Mouse (Mus musculus) heart, adult 8-10 months (tissue): Measurements from ENCODE around the gene Trmo. TPM values are rescaled to one million over a fixed set of nuclear protein-coding genes. Genes with fewer than 3 reads are reported as not detected.

Source experiments
- DNase-seq: peaks from one replicate; pipeline ENCODE4 v3.0.0; 2022; ENCODE audit warnings: low spot score
- total RNA-seq, 4 experiments: library from RNA; stranded (reverse); gene quantifications; 2 replicates each; pipeline ENCODE4 v1.2.4; 2022

Gene Trmo
- 1 to 10 TPM; 2.1 to 3.7 (median 3.2) TPM for total RNA-seq

DNA sequence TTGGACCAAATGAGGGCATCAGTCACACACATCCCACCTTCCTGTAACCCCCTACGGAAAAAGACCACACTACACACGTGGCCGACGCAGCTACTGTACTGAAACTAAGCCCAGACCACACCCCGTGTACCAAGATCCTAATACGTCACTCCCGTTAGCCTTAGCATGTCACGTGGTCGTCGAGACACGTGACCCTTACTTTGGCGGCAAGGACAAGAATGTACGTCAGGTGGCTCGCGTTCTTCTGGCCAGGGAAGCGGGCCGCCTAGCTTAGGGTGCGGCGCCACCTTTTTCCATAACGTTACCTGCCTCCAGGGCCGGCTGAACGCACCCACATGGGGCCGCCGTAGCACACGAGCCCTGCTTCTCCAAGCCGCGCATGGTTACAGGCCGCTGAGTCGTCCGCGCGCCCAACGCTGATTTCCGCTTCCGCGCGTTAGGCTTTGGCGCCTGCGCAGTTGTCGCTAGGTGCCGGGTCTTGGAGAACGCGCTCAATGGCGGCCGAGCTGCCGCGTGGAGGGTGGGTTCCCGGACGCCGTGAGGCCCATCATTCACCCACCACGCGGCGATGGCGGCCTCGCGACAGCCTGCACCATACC, at the start of gene Trmo:
TSS of gene Trmo (minus strand) at position 425 of the 599 bp plus-strand sequence.
- DNase-seq, result peak; percentile 94

DNA sequence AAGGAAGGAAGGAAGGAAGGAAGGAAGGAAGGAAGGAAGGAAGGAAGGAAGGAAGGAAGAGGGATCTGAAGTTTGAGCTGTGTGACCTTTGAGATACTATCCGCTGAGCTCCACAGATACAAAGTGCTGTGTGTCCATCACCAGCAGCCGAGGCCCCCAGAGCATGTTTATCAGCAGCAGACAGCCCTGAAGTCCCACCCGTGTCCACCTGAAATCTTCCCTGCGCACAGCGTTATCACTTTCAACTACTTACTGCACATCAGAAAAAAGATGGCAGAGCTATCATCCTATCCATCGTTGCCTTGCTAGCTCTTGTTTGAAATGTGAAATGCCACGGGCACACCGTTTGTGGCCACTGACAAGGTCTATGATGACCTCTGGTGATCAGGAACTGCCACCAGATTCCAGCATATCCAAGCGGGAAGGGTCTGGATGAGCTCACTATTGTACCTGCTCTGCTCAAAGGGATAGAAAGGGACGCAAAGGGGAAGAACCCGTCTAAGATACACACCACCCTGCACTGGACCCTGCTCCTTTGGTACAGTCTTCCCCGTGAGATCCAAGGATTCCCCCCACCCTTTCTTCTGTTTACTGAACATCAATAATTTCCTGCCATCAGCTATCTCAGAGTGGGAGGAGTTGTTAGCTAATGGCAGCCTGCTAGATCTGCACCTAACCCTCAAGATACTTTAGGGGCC, 43.3 kb upstream of the Trmo start:
- DNase-seq, result no peak

DNA sequence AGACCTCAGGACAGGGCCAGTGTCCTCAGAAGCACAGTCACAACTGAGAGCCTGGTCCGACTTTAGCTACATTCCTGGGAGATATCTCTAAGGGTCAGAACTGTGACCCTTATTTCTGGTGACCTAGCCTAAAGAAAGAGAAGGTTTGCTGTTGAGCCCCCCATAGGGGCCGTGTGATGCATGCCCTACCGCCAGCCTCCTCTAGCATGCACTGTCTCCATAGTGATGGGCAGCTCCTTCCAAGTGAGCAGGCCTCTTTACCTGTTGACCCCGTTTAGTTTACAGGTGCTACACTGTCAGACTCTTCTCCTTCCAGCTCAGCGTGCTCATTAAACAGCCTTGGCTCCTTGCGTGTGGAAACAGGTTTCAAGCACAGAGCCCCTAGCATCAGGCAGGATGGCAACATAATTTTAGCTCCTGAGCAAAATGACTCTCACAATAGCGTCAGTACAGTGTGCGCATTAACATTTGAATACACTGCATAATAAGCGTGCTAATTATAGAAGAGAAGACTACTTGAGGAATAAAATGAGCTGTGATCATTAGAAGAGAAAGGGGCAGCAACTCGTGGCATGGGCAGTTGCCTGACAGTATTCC, 39.8 kb upstream of the Trmo start:
- no peak for DNase-seq

DNA sequence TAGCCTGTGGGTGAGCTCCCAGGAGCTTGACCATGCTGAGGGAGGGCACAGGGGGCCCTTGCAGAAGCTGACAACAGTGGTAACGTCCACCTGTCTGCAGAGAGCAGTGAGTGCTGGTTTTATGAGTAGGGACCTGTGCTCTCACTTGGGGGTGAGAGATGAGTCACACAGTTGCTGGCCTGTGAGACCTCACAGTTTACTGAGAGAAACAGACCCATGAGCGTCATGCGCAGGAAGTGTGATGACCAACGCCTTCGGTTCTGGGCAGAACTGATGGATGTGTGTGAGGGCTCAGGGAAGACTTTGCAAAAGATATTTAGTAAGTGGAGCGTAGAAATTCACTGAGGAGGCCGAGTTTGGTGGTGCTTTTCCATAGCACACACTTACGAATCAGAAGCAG, 33.4 kb upstream of the Trmo start:
- no peak for DNase-seq

DNA sequence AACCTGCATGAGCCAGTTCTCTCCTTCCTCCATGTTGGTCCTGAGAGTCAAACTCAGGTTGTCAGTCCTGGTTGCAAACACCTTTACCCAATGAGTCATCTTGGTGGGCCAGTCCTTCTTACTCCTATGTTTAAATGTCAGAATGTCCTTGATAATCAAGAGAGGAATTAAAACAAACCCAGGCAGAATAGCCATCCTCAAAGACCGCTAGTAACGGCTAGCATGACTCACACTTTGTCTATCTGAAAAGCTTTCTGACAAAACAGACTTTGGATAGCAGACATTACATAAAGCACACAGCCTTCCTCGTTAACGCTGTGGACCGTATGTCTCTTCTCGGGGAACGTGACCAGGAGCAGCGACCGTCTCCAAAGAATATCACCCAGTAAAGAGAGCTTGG, 29.6 kb upstream of the Trmo start:
- DNase-seq, result no peak

DNA sequence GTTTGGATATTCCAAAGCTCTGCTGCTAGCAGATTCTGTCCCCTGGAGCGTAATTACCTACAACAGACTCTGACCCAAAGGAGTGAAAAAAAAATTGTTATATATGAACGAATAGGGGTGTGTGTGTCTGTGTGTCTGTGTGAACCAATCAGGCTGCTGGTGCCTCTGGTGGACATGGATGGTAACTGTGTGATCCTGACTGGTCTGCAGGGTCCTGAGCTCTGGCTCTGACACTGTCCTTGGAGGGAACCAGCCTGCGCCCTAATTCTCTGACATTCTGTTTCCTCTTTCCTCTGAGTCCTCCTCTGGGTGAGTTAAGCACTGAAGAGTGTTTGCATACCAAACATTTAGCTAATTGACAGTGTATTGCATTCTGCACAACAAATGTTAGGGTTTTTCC, 28.3 kb upstream of the Trmo start:
- no peak for DNase-seq

DNA sequence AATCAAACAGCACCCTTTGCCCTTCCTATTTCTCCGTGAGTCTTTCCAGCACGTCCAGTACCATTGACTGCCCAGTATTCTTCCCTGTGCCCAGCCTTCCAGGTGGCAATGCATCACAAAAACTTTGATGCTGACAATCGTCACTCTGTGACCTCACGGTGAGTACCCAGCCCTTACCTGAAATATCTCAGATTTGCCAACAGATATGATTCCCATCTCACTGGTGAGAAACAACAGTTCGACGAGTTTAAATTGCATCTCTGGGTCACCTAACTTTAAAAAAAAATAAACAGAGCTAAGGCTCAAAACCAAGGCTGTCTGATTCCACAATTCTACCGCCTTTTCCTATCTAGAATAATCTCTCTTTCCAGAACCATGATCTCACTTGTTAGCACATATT, 24.2 kb upstream of the Trmo start, which contains the start of gene Hemgn:
TSS of gene Hemgn (minus strand) at position 101 of the 400 bp plus-strand sequence.
- DNase-seq, result no peak

DNA sequence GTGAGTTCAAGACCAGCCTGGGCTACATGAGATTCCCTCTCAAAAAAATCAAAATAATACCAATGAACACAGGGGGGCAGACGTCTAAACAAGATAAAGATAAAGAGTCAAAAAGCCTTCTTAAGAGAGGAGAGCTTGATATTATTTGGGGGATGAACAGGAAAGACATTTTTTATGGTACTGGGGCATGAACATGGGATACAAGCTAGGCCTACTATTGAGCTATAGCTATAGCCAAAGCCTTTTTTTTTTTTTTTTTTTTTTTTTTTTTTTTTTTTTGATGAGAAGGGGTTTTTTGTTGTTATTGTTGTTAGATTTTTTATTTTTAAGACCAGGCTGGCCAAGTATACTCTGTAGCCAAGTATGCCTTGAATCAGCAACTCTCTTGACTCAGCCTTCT, 22.9 kb upstream of the Trmo start:
- no peak for DNase-seq

DNA sequence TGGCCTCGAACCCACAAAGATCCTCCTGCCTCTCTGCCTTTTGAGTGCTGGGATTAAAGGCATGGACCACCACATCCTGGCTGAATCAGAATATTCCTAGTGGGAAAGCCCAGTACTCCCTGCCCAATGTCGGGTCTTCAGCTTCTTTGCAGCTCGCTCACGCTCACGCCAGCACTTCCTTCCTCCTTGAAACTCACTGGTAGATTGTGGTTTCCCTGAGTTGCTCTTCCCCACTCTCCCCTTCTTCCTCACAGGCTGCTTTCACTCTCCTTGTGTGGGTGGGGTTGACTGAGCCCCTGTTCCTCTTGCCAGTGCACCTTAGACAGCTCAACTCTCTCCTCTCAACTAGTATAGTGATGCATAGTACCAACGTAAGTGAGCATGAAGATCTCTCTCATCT, 22.3 kb upstream of the Trmo start:
- peak; percentile 2 for DNase-seq

DNA sequence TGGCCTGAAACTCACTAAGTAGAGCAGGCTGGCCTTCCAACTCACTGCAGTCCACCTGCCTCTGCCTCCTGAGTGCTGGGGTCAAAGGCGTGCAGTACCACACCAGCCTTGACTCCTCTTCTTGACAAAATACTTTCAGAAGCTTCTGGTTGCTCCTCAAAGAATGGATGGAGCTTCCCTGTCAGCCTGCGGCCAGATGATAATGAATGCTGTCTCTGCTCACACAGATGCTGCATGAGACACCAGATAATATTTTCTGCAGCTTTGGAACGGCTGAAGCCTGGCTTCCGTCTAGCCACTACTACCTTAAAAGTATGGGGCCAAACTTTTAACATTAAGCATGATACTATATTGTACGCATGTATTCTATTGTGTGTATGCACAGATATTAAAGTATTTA, 21.4 kb upstream of the Trmo start:
- DNase-seq, result no peak

DNA sequence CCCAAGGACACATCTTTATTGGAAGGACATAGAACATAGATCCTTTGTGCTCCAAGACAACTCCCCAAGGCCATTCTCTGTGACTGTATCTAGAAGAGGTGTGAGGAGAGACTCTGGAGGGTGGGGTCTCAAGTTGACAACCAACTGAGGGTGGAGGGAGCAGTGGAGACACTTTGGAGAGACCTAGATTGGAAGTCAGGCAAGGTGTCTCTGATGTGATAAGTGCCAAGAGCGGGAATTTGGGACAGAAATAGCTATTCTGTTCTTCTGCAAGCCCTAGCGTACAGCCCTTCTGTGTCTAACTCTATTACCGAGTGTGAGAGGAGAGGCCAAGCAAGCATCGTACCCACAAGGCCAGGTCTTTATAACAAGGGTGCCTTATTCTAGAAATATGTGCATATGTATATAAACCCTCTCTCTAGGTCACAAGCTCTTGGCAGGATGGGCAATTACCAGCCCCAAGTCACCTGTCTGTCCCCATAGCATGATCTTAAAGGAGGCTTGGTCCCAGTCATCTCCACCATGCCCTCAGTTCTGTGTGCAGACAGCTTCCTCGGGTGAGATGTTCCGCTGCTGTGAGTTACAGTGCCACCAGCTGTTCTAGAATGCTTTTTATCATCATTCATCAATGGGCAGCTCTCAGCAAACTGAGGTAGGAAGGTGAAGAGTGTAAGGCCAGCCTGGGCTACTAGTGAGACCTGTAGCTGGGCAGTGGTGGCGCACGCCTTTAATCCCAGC, 17.9 kb upstream of the Trmo start:
- no peak for DNase-seq

DNA sequence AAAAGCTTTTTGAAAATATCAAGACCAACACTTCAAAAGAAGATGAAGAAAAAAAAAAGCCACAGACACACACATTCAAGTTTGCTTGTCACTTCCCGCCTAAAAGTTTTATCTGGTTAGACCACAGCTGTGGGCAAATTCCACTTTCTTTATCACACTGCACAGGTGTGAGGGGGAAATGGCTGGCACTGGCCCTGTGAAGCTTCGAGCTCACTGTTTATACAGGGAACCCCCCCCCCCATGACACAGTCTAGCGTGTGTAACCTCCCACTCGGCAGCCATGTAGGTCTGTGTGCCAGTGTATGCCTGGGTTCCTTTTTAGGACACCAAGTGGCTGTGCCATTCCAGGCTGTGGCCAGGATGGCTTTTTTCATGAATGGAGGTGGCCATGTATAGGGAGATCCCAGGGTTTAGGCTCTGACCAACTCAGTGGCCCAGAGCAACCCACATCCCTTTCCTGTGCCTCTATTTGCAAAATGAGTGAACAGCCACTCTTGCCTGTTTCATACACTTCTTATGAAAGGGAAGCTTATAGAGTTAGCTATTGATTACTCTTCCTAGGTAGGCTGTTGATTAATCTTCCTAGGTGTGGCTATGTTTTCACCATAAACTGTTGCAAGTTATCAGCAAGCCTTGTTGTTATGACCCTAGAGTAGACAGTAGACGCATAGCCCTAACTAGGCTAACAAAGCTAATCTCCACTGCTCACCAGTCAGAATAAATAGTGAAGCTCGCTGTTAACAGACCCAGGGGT, 15.0 kb upstream of the Trmo start:
- DNase-seq, result no peak

DNA sequence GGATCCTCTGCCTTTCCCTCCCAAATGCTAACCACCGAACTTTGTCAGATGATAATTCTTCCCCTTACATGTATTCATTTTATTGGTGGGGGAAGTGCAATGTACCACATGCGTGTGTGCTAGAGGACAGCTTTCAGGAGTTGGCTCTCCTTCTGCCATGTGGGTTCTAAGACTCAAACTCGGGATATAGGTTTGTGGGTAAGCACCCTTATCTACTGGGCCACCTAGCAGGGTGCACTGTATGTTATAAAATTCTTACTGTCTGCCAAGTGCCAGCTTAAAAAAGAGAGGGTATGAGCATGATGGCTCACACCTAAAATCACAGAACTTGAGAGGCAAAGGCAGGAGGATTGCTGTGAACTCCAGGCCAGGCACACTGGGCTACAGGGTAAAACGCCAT, 9.6 kb upstream of the Trmo start:
- no peak for DNase-seq

DNA sequence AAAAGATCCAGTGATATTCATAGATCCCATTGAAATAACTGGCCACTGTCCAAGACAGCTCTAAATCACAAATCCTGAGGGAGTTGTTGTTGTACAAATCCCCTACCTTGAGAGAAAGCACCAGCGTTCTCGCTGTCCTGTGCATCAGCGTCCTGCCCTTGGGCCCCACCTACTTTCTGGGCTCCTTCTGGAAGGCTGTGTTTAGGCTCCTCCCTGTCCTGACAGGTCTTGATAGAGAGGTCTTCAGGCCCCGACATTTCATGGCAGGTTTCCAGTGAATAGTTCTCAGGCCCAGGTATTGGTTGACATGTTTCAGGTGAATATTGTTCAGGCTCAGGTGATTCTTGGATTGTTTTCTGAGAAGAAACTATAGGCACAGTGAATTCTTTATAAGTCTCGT, 6.5 kb upstream of the Trmo start:
- DNase-seq, result no peak

DNA sequence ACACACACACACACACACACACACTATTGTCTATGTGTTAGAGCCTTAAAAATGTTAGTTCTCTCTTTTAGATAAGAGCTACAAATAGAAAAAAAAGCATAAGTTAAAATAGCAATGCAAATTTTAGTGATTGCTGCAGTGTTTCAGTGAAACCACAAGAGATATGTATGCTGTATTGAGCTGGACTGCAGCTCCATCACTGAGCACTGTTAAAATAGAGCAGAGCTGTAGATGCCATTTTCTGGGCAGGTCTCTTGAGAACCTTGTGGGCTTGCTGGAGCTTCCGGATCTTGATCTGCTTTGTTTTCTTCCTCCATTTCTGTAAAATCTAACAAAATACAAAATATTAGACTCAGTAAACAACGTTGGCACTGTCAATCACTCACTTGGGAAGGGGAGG, 5.2 kb upstream of the Trmo start:
- DNase-seq, result no peak

DNA sequence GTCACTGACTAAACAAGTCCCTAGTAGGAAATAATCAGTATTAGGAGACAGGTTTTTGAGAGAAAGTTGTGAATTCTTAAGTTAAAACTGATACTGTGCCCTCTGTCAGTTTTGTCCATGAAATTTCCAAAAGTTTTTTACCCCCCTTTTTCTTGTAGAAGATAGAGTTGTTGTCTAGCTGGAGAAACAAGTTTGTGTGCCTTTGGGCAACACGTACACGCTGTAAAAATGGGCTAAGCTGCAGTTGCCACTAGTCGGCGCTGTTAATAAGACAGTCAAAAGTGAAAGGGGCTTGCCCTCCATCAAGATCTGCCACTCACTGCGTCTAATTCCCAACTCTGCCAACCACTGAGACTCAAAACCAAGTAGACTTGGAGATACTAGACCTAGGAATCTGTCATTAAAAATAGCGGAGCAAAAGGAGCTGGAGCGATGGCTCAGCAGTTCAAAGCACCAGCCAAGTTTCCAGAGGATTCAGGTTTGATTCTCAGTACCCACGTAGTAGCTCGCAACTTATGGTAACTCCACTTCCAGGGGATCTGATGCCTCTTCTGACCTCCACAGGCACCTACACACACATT, 1.2 kb upstream of the Trmo start:
- DNase-seq, result peak; percentile 78

DNA sequence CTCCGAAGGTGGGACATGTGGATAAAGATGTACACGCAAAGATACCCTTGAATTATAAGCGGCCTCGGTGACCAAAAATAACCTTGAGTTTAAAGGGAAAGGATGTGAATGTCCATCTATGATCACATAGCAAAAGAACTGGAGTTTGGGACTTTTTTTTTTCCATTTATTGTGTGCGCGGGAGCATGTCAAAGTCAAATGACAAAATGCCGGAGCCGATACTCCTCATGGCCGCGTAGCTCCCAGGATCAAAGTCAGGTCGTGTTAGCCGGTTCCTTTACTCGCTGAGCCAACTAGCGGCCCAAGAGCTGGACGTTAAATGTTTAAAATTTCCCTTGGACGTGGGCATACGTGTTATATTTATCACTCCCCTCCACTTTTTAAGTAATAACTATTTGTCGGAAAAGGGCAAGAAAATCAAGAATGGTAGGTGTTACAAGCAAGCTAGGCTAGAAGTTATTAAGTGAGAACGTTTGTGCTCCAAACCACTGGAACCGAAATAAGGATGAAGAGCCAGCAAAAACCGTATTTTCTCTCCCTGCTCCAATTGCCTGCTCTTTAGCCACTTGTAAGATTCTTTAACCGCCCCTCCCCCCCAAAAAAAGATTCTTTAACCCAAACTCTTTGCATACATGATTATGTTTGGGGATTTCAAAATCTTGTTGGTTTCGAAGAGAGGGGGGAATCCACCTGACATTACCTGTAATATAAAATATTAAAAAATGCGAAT, 540 bp upstream of the Trmo start:
- DNase-seq, result no peak

DNA sequence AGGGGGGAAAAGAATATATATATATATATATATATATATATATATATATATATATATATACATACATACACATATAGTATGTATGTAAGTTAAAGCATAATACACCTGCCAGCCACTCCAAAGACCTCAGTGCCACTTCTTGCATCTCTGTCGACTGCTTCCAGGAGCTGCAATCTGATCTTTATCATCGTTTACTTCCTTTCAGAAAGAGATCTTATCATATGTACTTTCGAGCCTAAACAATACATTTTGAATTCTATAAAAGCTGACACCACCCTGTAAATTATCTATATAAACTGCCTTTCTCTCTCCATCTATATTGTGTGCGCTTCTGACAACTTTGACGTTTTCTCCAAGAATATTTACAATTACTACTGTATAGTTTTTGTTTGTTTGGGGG, 681 bp downstream of the Trmo start:
- DNase-seq, result no peak

DNA sequence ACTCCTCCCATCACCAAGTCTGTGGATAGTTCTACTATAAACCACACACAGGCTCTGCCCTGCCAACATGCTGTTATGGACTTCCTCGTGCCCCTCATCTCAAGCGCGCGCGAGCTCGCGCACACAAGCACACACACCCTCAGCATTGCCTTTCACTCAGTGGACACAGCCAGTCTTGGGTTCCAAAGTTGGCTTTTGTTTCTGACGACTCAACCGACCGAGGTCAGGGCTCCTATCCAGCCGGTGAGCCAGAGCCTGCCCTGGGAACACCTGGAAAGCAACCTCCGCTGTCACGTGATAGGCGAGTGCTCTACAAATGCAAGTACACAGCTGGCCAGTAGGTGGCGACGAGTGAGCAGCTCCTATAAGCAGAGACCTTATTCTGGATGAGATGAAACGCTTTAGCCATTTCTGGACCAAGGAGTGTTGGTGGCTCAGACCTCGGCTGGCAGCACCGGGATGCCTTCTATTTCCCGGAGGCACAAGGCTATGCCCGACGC, 14.3 kb downstream of the Trmo start:
- peak; percentile 77 for DNase-seq

DNA sequence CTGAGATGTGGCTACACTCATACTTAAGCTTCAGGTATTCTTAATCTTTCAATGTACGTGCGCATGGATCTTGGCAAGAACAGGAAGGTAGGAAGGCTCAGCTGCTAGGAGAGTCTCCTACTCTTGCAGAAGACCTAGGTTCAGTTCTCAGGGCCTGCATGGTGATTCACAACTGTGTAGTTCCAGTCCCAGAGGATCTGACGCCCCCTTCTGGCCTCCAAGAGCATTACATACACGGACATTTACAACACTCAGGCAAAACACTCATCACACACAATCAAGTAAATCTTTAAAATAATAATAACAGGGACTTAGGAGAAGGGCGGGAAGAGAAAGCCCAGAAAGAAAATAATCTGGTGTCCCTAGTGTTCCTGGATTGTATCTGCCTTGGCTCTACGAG, 14.8 kb downstream of the Trmo start:
- DNase-seq, result no peak

DNA sequence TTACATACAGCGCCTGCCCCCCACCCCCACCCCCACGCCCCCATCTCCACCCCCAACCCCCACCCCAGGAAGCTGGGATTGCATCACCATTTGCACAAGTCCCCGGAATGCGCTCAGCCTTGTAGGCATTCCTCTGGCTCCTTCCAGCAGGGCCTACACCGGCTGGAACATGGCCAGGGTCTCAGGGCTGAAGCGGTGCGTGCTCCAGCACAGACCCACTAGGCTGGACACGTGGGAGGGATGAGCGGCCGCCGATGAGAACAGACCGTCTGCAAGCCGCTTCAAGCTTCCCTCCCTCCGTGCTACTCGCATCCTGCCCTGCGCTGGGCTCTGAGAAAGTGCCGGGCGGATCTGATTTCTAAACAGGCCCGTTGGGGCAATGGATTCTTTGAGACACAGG, 18.2 kb downstream of the Trmo start:
- DNase-seq, result no peak
